Mouse (Mus musculus): Measurements from ENCODE around the gene Vmn2r37.
"Not testable (repeated sequence)": the region's sequence is repeated elsewhere in the genome, so short reads cannot be mapped to it uniquely, and the experiment has no call there.

The Vmn2r37 gene

DNA sequence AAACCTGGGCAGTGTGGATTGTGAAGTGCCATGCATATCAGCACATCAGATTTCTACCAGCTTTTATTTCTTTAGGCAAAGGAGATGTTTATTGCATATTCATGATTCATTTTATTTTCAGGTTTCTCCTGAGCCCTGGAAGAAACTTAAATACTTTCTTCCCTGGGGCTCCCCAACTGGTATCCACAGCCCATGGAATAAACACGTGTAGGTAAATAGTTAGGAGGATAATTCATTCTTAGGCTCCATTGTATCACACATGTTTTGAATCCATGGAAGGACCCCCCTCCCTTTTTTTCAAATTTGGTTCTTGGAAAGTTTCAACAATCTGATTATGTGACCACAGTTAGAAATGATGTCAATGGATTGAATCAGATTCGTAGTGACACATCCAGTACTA is at the start of gene Vmn2r37:
Vmn2r37 (minus strand) TSS at position 101 of the 400 bp plus-strand sequence.
- not testable (repeated sequence) for DNase-seq (ENCODE audit: low spot score)
